Mouse (Mus musculus) thymus, adult 2 months (tissue): ENCODE results near the gene Naglu.

Experiments
- CTCF ChIP-seq: fragments of 200-500 bp; IDR thresholded peaks from 2 replicates; pipeline ENCODE4 v1.5.1; 2012; ENCODE audit warnings: mild to moderate bottlenecking, control low read depth, low read length, moderate library complexity, borderline replicate concordance; ENCODE audit not compliant: control insufficient read depth, poor library complexity, insufficient read depth; ENCODE audit errors: extremely low read depth
- POLR2A ChIP-seq: fragments of 200-500 bp; IDR thresholded peaks from 2 replicates; pipeline ENCODE4 v1.6.1; 2012; ENCODE audit warnings: mild to moderate bottlenecking, low read length, control low read depth, moderate library complexity; ENCODE audit not compliant: control insufficient read depth, poor library complexity, insufficient read depth; ENCODE audit errors: extremely low read depth

GRCm38 (mm10) chr11:101119761-101120544, 50.1 kb downstream of the Naglu start, which contains the start of the genes Retreg3 and Tubg1:
- peak; percentile 73 for TF ChIP-seq CTCF
- TF ChIP-seq POLR2A: peak; percentile 94
